Mouse (Mus musculus): ENCODE measurements around the gene Ddo.

The Ddo gene

DNA sequence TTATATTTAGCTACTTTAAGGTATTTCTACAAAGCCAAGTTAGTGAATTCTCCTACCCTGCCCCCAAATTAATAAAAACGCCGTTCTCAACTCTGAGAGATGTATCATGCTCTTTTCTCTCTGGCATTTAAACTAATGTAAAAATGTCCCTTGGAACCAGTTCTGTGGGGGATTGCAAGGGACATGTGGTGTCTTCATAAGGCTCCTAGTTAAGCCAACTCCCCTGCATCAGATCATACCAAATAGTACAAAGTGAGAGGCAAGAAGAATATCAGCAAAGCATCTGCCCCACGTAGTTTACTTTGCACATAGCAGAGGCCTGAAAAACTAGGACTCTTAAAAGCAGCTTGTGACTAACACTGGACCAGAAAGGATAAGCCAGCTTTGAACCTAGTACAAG, 86.9 kb downstream of the Ddo start:
- in situ Hi-C loops (cut with MseI, MboI), result no loop called here

DNA sequence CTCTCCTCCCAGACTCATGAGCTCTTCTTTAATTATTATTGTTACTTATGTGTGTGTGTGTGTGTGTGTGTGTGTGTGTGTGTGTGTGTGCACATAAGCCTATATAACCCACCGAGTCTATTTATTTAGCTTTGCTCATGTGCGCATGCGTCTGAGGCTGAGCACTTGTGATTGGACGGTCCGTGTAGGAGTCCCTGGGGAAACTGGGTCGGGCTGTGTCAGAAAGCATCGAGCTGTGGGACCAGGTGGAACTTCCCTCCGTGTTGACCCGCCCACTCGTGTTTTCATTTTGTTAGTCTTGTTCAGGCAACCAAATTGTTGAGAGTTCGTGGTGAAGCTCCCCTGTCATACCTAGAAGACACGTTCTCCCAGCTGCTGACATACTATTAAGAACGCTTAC, 88.6 kb downstream of the Ddo start:
- in situ Hi-C loops (cut with MseI, MboI), result no loop called here

DNA sequence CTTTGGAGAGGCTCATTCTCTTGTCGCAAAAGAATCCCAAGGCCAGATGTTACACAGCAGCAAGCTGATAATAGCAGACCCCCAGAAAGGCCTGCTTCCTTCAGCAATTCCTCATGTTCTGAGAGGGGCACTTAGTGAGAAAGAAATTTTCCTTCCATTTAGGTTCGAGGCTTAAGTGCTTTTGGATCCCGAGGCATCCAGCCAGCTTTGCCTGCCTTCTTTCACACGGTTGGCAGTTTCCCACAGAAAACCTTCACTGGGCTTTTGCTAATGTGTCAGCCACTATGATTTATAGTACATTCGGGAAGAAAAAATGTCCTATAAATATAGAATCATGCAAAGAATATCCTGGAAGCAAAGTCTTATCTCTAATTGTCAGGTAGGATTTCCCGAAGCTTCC, 89.3 kb downstream of the Ddo start:
- in situ Hi-C loops (cut with MseI, MboI), result no loop called here

DNA sequence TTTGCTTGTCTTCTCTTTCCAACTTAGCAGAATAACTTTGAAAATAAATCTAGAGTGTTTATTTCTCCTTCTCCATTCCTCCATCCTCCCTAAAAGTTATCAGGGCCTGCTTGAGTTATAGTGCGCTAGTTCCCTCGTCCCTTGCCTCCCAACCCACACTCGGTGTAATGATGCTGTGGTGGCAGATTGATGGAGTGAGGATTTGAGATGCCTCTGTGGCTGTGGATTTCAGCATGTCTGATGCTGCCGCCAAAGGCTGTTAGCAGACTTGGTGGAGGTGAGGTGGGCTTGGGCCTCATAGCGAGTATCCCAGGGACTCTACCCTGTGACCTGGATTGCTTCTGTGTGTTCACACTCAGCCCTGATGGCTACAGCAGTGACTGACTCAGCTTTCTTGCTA, 91.1 kb downstream of the Ddo start:
- in situ Hi-C loops (cut with MseI, MboI), result no loop called here

DNA sequence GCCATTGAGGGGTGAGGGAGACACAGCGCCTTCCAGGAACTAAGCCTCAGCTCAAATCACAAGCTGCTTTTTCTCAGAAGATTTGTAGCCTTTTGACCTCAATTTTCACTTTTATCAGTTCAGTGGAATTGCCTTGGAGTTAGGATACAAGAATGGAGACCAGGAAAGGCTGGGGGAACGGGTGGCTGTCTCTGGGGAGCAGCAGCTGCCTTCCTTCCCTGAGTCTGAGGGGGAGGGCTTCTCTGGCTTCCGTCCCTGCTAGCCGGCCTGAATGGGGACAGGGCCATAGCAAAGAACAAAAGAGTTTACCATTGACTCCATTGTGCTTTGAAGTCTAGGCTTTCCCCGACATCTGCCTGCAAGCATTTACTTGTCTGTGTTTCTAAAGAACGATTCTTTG, 94.5 kb downstream of the Ddo start:
- in situ Hi-C loops (cut with MseI, MboI), result no loop called here

DNA sequence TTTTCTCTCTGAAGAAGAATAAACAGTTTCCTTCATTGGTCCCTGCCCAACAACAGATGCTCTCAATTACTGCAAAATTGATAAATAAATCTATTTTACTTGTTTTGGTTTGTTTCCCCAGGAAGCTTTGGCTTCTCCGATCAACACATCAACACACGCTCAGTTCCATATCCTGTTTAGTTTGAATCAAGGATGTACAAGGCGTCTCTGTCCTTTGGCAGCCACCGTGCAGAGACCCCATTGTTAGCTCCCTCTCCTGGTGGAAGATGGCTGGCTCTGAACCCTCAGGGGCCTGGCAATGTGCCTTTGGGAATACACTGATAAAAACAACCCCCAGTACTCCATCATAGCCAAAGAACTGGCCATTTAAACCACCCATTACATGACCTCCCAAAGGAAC, 95.3 kb downstream of the Ddo start:
- in situ Hi-C loops (cut with MseI, MboI), result no loop called here

GRCm38 (mm10) chr10:40725471-40725870, 95.7 kb downstream of the Ddo start:
- in situ Hi-C loops (cut with MseI, MboI), result no loop called here

GRCm38 (mm10) chr10:40726288-40726902, 96.6 kb downstream of the Ddo start:
- in situ Hi-C loops (cut with MseI, MboI), result no loop called here

- in situ Hi-C loops (cut with MseI, MboI), result no loop called here
Observed at GRCm38 (mm10) chr10:40726989-40727388, 97.2 kb downstream of the Ddo start.

DNA sequence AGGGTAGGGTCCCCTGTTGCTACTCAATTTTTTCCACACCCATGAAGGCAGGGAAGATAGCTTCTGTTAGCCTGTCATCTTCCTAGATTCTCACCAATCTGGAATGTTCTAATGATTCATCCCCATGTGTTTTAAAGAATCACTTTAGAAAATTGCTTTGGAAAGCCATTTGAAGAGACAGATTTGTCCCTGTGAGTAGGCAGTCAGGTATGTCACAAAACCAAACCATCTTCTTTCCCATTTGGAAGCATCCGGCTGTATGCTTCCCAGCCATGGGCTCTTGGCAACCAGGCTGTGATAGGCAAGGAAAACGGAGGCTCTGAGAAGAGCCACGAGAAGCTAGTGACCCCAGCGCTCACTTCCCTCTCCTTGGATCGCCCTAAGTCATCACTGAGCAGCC, 100.4 kb downstream of the Ddo start:
- in situ Hi-C loops (cut with MseI, MboI), result no loop called here

Data from mouse trophoblast stem cell (cell line).